Mouse (Mus musculus): ENCODE results near the gene Zfp719. TPM values are rescaled to one million over a fixed set of nuclear protein-coding genes. Genes with fewer than 3 reads are reported as not detected.

Gene Zfp719
- polyA plus RNA-seq, 1 experiment: 9.2 TPM

DNA sequence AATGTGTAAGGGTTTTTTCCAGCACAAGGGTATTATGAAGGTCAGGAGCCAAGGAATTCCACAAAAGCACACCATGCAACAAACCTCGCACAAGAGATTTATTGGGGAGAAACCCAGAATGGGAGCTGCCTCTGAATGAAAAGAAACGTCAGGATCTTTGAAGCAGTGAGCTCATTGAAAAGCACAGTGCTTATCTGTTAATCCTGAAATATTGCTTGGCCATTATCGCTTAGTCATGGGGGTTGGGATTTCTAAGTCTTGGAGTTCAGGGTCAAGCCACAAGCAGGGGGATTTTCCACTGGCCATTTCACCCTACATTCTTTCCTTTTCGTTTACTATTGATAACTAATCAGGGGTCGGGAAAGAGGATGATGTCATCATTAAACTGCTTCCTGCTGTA, 22.5 kb downstream of the Zfp719 start:
- H3K27ac ChIP-seq (ENCODE audit: insufficient read depth, low read length): no peak overlapping the region
- H3K4me3 ChIP-seq (ENCODE audit: insufficient read depth, low read length): no peak overlapping the region
- TF ChIP-seq POLR2A (IDR thresholded peaks at IDR 0.05; ENCODE audit: extremely low read depth, insufficient read depth, low read length) (no peak), CTCF (IDR thresholded peaks at IDR 0.05; ENCODE audit: extremely low read depth, insufficient read depth, low read length) (no peak)
- H3K4me1 ChIP-seq (ENCODE audit: control insufficient read depth, insufficient read depth, low read length): no peaks in the 10 kb centered on the region; the same call in 1 of the 2 replicates

DNA sequence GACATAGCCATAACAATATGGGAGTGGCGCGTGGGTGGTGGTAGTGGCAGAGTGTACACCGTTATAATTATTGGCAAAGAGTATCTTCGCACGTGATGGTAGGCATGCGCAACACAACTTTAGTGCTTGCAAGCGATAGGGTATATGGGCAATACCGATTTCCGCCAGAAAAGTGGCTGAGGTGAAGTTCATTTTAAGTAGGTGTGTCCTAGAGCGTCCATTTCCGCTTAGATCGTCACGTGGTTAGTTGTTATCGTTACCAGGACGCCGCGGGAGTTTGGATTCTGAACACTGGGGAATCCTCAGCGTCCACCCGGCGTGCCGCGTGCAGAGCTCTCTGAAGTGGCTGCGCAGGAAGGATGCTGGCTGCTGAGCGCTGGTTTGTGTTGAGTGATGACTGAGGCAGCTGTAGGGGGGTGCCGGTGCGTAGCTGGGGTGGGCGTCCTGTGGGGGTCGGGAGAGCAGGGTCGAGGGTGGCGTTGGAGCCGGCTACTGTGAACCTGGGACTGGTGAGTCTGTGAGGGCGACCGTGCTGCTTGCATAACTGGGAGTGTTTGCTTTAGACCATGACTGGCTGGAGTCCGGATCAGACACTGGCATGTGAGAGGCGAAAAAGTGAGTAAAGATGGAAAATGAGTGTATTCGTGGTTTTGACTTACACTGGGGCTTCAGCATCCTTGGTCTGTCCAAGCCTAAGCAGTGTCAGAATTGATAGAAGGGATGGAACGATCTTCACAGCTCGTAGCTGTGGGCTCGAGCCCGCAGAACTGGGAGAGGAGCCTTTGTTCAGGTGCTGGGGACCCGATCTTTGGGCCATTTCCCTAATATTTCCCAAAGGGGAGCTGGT, 27.7 kb downstream of the Zfp719 start, which contains the start of gene Zfp819:
Gene Zfp819 (plus strand): TSS at position 274 of the 847 bp plus-strand sequence.
- peak within 1 kb of the TSS; percentile 26 for H3K4me3 ChIP-seq (ENCODE audit: insufficient read depth, low read length)
- no peak within 1 kb of the TSS for H3K27ac ChIP-seq (ENCODE audit: insufficient read depth, low read length)
- TF ChIP-seq CTCF (IDR thresholded peaks at IDR 0.05; ENCODE audit: extremely low read depth, insufficient read depth, low read length) (no peak), POLR2A (IDR thresholded peaks at IDR 0.05; ENCODE audit: extremely low read depth, insufficient read depth, low read length) (no peak)
- H3K4me1 ChIP-seq (ENCODE audit: control insufficient read depth, insufficient read depth, low read length): no peaks in the 10 kb centered on the region; the same call in 1 of the 2 replicates

DNA sequence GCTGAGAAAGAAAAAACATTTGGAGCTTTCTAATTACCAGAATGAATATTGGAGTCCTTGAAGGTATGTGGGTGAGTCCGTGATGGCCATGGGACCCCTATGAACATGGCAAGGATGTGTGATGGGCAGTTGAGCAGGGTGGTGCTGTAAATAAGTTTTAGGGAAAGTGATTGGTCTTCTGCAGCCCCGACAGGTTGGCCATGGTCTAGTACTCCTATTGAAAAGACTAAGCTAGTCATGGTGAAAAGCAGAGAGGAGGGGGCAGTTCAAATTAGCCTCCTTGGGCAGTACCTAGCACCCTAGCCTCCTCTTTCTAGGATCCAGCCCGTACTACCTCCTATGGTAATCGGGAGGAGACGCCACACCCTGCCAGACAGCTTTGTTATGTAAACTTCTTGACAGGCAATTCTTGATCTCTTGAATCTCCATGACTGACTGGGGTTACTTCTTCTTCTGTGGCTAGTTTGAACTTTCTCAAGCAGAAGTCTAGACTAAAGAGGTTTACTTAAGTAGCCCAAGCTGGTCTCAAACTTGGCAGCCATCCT, 28.4 kb downstream of the Zfp719 start:
- Histone ChIP-seq H3K27ac (ENCODE audit: insufficient read depth, low read length) (no peak overlapping the region), H3K4me3 (ENCODE audit: insufficient read depth, low read length) (no peak overlapping the region; the same call in 1 of the 2 replicates), H3K4me1 (ENCODE audit: control insufficient read depth, insufficient read depth, low read length) (no peaks in the 10 kb centered on the region)
- TF ChIP-seq CTCF (IDR thresholded peaks at IDR 0.05; ENCODE audit: extremely low read depth, insufficient read depth, low read length) (no peak), POLR2A (IDR thresholded peaks at IDR 0.05; ENCODE audit: extremely low read depth, insufficient read depth, low read length) (no peak)

DNA sequence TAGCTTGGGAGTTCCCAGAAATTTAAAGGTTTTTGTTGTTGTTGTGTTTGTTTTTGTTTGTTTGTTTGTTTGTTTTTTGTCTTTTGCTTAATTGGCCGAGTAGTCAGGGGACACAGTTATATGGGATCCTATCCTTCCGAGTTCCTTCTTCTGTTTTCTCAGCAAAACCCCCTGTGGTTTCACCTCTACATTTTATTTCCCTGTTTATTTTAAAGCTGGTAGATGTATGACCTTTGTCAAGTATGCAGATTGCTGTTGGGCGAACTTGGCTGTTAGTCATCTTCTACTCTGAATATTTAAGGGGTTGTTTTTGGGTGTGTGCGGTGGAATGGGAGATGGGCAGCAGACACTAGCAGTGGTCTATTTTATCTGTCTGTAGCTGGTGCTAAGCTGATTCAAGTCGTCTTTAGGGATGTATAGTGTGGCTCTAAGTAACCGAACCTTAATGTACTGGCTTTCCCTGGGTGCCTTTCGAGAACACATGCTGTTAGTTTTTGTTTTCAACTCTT, 29.0 kb downstream of the Zfp719 start:
- TF ChIP-seq POLR2A (IDR thresholded peaks at IDR 0.05; ENCODE audit: extremely low read depth, insufficient read depth, low read length): no peak
- TF ChIP-seq CTCF (IDR thresholded peaks at IDR 0.05; ENCODE audit: extremely low read depth, insufficient read depth, low read length): no peak

DNA sequence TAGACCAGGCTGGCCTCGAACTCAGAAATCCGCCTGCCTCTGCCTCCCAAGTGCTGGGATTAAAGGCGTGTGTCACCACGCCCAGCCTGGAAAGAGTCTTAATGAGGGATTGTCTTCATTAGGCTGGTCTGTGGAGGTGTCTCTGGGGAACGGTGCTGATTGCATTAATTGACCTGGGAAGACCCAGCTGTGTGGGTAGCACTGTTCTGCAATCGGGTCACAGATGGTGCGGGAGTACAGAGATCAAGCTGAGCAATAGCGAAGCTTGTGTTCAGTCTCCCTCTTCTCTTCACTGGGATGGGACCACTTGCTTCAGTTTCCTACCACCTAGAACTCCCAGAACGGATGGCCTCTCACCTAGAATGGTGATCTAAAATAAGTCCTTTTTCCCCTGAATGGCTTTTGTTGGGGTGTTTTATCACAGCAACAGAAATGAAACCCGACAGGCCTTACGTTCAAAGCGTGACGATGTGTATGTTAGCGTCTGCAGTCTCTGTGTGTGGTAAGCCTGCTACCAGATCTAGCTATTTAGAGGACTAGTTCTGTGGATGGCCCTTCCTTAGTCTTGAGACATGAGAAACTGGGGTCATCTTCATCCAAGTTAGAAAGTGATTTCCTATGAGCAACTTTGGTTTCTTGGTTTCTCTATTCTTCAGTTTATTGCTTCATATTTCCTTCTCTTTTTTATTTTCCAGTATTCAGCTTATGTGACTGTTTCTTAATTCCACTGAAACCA, 34.6 kb downstream of the Zfp719 start:
- Histone ChIP-seq H3K4me1 (ENCODE audit: control insufficient read depth, insufficient read depth, low read length) (no peaks in the 10 kb centered on the region), H3K4me3 (ENCODE audit: insufficient read depth, low read length) (no peak overlapping the region), H3K27ac (ENCODE audit: insufficient read depth, low read length) (no peak overlapping the region)
- TF ChIP-seq CTCF (IDR thresholded peaks at IDR 0.05; ENCODE audit: extremely low read depth, insufficient read depth, low read length) (no peak), POLR2A (IDR thresholded peaks at IDR 0.05; ENCODE audit: extremely low read depth, insufficient read depth, low read length) (no peak)

More for the DNA sequence above, 29.0 kb downstream of the Zfp719 start:
- H3K4me3 ChIP-seq (ENCODE audit: insufficient read depth, low read length): no peak overlapping the region
- H3K4me1 ChIP-seq (ENCODE audit: control insufficient read depth, insufficient read depth, low read length): no peaks in the 10 kb centered on the region
- H3K27ac ChIP-seq (ENCODE audit: insufficient read depth, low read length): no peak overlapping the region

DNA sequence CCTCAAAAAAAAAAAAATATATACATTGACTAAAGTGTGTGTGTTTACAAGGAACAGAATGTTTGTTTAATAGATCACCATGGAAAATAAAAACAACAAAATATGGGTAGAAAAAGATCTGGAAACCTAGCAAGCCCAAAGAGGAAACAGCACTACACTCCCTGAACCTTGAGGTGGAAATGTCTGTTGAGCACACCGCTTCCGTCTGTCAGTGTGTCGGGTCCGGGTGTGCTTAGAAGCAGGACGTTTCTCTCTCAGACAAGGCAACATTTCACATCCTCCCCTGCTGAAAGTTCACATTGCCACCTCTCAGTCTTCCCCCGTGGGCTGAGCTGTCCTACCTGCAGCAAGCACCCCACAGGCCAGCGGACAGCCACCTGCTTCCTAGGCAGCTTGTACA, 43.5 kb downstream of the Zfp719 start:
- Histone ChIP-seq H3K4me1 (ENCODE audit: control insufficient read depth, insufficient read depth, low read length) (no peaks in the 10 kb centered on the region), H3K4me3 (ENCODE audit: insufficient read depth, low read length) (no peak overlapping the region), H3K27ac (ENCODE audit: insufficient read depth, low read length) (no peak overlapping the region)
- TF ChIP-seq POLR2A (IDR thresholded peaks at IDR 0.05; ENCODE audit: extremely low read depth, insufficient read depth, low read length): no peak

DNA sequence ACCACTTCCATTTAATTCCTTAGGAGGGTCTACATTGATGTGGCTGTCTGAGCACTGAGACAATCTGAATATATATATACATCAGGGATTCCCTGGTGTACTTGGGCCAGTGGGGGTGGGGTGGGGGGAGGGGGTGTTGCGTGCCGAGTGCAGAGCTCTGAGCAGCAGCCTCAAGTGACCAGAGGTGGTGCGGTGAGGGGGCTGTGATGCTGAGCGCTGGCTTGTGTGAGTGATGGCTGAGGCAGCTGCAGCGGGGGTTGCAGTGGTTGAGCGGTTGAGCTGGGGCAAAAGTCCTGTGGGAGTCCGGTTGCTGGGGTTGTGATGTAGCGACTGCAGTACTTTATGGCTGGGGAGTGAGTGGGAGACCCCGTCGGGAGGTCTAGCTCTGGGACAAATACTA, 44.4 kb downstream of the Zfp719 start:
- H3K4me1 ChIP-seq (ENCODE audit: control insufficient read depth, insufficient read depth, low read length): no peaks in the 10 kb centered on the region
- H3K4me3 ChIP-seq (ENCODE audit: insufficient read depth, low read length): no peak overlapping the region
- no peak overlapping the region for H3K27ac ChIP-seq (ENCODE audit: insufficient read depth, low read length)
- TF ChIP-seq CTCF (IDR thresholded peaks at IDR 0.05; ENCODE audit: extremely low read depth, insufficient read depth, low read length) (no peak), POLR2A (IDR thresholded peaks at IDR 0.05; ENCODE audit: extremely low read depth, insufficient read depth, low read length) (no peak)

DNA sequence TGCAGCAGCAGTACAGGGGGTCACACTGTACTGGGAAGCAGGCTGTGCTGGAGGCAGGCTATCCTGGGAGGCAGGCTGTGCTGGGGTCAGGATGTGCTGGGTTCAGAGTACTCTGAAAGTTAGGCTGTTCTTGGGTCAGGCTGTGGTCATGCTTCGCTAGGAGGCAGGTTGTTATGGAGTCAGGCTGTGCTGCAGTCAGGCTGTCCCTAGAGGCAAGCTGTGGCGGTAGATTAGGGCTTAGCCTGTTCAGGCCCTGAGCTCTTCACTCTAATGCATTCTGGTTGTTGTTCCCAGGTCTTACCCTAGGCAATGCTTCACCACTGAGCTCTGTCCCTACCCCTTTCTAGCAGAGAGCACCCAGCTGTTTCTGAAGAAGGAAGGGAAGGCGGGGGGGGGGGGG, 45.7 kb downstream of the Zfp719 start:
- no peak overlapping the region for H3K27ac ChIP-seq (ENCODE audit: insufficient read depth, low read length)
- H3K4me1 ChIP-seq (ENCODE audit: control insufficient read depth, insufficient read depth, low read length): no peaks in the 10 kb centered on the region
- no peak overlapping the region for H3K4me3 ChIP-seq (ENCODE audit: insufficient read depth, low read length)
- TF ChIP-seq CTCF (IDR thresholded peaks at IDR 0.05; ENCODE audit: extremely low read depth, insufficient read depth, low read length): no peak
- TF ChIP-seq POLR2A (IDR thresholded peaks at IDR 0.05; ENCODE audit: extremely low read depth, insufficient read depth, low read length): no peak

DNA sequence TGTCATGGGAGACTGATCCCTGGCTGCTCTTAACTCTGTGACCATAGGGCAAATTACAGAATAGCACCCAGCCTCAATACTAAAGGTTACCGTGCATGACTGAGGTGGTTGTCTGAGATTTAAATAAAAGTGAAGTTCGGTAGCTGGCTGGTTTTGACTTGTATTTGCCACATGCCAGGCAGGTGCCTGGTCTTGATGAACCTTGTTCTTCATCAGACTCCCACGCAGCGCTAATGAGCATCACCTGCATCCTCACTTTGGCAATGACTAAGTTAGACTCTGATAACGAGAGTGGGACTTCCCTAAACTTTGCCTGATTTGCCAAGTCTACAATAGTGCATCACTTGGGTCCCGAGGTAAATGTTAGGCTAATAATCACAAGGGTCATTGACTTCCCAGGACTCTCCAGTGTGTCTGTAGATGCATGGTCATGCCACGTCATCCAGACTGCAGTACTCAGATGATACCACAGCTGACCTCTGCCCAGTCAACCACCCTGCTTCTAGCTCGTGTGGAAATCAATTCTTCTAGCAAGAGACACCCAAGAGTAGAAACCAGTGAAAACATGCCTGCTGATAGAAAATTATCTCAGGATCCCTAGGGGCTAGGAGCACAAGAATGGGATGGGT, 46.5 kb downstream of the Zfp719 start:
- no peak overlapping the region for H3K27ac ChIP-seq (ENCODE audit: insufficient read depth, low read length)
- no peak for TF ChIP-seq CTCF (IDR thresholded peaks at IDR 0.05; ENCODE audit: extremely low read depth, insufficient read depth, low read length)
- TF ChIP-seq POLR2A (IDR thresholded peaks at IDR 0.05; ENCODE audit: extremely low read depth, insufficient read depth, low read length): no peak
- H3K4me3 ChIP-seq (ENCODE audit: insufficient read depth, low read length): no peak overlapping the region

More for the DNA sequence above, 46.5 kb downstream of the Zfp719 start:
- H3K4me1 ChIP-seq (ENCODE audit: control insufficient read depth, insufficient read depth, low read length): no peaks in the 10 kb centered on the region
